Mouse (Mus musculus) limb, embryonic 11.5 days (tissue): ENCODE results near the gene Anapc5. TPM values are rescaled to one million over a fixed set of nuclear protein-coding genes. Genes with fewer than 3 reads are reported as not detected.

Experiments
- ATAC-seq: fragments of 200-750 bp; cut with Nextera tagmentation; 2 replicates; pipeline ENCODE4 v1.8.0; 2017; ENCODE audit warnings: low read depth; ENCODE audit not compliant: insufficient number of reproducible peaks, low FRiP score, low TSS enrichment
- DNase-seq: peaks from one replicate; pipeline ENCODE4 v3.0.0-alpha.2; 2015; ENCODE audit warnings: low spot score
- H3K27ac ChIP-seq: fragments of 300-500 bp; sonication (generic); replicated peaks from 2 replicates; pipeline ENCODE4 v1.5.1; 2014; ENCODE audit warnings: low read depth, mild to moderate bottlenecking, low read length
- H3K27me3 ChIP-seq: fragments of 300-500 bp; sonication (generic); 2 replicates; pipeline ENCODE4 v1.6.1; 2014; ENCODE audit warnings: mild to moderate bottlenecking, low read length, mixed read lengths; ENCODE audit not compliant: control insufficient read depth, insufficient read depth
- H3K36me3 ChIP-seq: fragments of 300-500 bp; sonication (generic); 2 replicates; pipeline ENCODE4 v1.6.1; 2014; ENCODE audit warnings: mild to moderate bottlenecking, low read length, moderate library complexity, mixed read lengths; ENCODE audit not compliant: control insufficient read depth, insufficient read depth
- H3K4me1 ChIP-seq: fragments of 300-500 bp; sonication (generic); 2 replicates; pipeline ENCODE4 v1.6.1; 2014; ENCODE audit warnings: low read length, mixed read lengths; ENCODE audit not compliant: control insufficient read depth, insufficient read depth
- H3K4me2 ChIP-seq: fragments of 300-500 bp; sonication (generic); 2 replicates; pipeline ENCODE4 v1.6.1; 2014; ENCODE audit warnings: low read depth, mild to moderate bottlenecking, moderate library complexity; ENCODE audit not compliant: severe bottlenecking
- H3K4me3 ChIP-seq: fragments of 300-500 bp; sonication (generic); 2 replicates; pipeline ENCODE4 v1.5.1; 2014; ENCODE audit warnings: low read depth, low read length
- H3K9ac ChIP-seq: fragments of 300-500 bp; sonication (generic); 2 replicates; pipeline ENCODE4 v1.6.1; 2014; ENCODE audit warnings: mild to moderate bottlenecking, low read length
- H3K9me3 ChIP-seq: fragments of 300-500 bp; sonication (generic); 2 replicates; pipeline ENCODE4 v1.6.1; 2016; ENCODE audit warnings: low read length; ENCODE audit not compliant: control insufficient read depth
- WGBS: fragments of 180-500 bp; shearing (Covaris S2); extraction: QIAGEN DNeasy Blood & Tissue Kit; methylation state at CpG from one replicate; pipeline ENCODE4 v1.1.7; 2014; 5-methylcytosine and 5-hydroxymethylcytosine counted together
- polyA plus RNA-seq: library from polyadenylated mRNA; unstranded; fragments of >200 nt; fragmentation: Nextera tagmentation; extraction: Ambion mirVana; gene quantifications from 2 replicates; pipeline ENCODE4 v1.2.1, GENCODE M21; 2014

Anapc5 gene
- polyA plus RNA-seq, 1 experiment from 2014 or later: 490 TPM

DNA sequence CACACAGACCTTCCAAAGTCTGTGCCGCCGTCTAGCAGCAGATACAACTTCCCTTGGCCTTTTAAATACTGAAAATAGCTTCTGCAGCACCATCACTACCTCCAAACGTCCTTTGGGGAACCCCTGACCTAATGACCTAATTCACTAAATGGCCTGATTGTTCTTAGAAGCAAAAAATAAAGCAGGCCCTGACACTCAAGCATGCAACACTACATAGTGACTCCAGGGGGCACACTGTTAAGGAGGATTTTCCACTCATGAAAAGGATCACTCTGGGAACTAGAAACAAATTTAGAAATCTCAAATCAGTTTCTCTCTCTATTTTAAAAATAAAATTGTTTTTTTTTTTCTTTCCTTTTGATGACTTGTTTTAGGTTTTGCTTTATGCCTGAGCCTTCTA is 15.6 kb downstream of the Anapc5 start:
- no peak for DNase-seq
- Histone ChIP-seq H3K4me1 (no peaks in the 10 kb centered on the region), H3K36me3 (peaks cover 43% of the 10 kb centered on the region), H3K27ac (no peak overlapping the region), H3K27me3 (no peaks in the 10 kb centered on the region), H3K9ac (no peak overlapping the region), H3K4me2 (no peak overlapping the region), H3K4me3 (no peak overlapping the region), H3K9me3 (no peaks in the 10 kb centered on the region)
- no peak for ATAC-seq
- 71% methylated on average over 3 of the region's 3 CpGs for WGBS

DNA sequence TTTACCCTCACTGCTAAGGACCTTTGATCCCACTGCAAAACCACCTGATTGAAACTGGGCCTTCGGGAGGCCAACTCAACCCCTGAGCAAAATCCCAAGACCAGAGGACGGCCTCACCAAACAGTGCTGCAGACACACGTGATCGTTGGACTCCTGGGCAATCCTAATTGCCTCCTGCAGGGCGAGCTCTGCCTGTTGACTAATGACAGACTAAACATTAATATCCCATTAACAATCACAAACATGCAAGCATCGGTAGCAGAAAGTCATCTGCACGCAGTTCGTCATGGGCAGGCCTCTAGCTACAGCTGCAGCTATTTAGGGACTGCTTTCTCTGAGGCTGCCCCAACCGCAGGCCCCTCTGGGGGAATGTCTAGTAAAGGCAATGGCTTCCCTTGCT is 18.4 kb downstream of the Anapc5 start:
- Histone ChIP-seq H3K9ac (no peak overlapping the region), H3K9me3 (no peaks in the 10 kb centered on the region), H3K36me3 (peaks cover 59% of the 10 kb centered on the region), H3K27ac (no peak overlapping the region), H3K4me3 (no peak overlapping the region), H3K4me1 (no peaks in the 10 kb centered on the region), H3K27me3 (no peaks in the 10 kb centered on the region), H3K4me2 (no peak overlapping the region)
- DNase-seq (no peak), ATAC-seq (no peak)
- 59% methylated on average over 9 of the region's 9 CpGs for WGBS

DNA sequence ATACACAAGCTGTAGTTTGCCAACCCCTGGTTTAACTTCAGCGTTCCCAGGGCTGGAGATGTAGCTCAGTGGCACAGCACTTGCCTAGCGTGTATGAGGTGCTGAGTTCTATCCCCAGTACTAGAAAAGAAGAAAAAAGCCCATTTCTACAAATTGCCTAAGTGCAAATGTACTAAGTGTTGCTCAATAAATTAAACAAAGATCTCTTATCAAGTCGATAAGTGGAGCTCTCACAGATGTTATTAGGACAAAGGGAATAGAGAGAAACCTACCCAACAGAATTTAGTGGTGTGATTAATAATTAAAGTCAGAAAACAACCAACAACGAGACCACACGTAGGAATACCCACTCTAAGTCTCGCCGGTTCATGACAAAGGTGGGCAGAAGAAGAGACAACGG is 19.5 kb downstream of the Anapc5 start:
- Histone ChIP-seq H3K4me1 (no peaks in the 10 kb centered on the region), H3K36me3 (peaks cover 57% of the 10 kb centered on the region), H3K9ac (no peak overlapping the region), H3K27ac (no peak overlapping the region), H3K4me2 (no peak overlapping the region), H3K27me3 (no peaks in the 10 kb centered on the region), H3K9me3 (no peaks in the 10 kb centered on the region), H3K4me3 (no peak overlapping the region)
- 98% methylated on average over 8 of the region's 8 CpGs for WGBS
- DNase-seq (no peak), ATAC-seq (no peak)

DNA sequence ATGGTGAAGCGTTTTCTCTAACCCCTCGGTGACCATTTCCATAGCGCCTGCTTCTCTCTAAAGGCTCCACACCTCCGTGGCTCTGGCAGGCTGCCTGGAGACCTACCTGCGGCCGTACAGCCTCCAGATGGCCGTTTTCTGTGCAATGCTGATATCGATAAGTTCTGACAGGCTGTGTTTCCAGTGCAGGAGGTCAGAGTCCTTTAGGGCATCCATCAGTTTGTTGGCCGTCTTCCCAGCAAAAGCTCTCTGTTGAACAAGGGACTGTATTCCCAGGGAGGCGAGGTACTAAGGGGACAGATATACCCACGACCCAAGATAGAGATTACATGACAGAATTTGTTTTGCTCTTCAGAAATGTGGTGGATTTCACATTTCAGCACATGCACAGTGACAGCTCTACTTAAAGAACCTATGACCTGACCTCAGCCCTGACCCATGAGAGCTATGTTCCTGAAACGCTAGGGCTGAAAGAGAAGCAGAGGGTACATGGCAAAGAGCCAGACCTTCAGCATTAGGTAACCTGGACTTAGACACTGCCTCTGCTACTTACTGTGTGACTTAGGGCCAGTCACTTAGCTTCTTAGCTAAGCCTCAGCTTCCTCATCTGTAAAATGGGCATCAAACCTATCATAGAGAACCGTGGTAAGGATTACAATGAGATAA is 20.7 kb downstream of the Anapc5 start:
- Histone ChIP-seq H3K27ac (no peak overlapping the region), H3K4me3 (no peak overlapping the region), H3K4me1 (no peaks in the 10 kb centered on the region), H3K9me3 (no peaks in the 10 kb centered on the region), H3K4me2 (no peak overlapping the region), H3K9ac (no peak overlapping the region), H3K36me3 (peaks cover 55% of the 10 kb centered on the region), H3K27me3 (no peaks in the 10 kb centered on the region)
- ATAC-seq (no peak), DNase-seq (no peak)
- WGBS: 91% methylated on average over 13 of the region's 13 CpGs

DNA sequence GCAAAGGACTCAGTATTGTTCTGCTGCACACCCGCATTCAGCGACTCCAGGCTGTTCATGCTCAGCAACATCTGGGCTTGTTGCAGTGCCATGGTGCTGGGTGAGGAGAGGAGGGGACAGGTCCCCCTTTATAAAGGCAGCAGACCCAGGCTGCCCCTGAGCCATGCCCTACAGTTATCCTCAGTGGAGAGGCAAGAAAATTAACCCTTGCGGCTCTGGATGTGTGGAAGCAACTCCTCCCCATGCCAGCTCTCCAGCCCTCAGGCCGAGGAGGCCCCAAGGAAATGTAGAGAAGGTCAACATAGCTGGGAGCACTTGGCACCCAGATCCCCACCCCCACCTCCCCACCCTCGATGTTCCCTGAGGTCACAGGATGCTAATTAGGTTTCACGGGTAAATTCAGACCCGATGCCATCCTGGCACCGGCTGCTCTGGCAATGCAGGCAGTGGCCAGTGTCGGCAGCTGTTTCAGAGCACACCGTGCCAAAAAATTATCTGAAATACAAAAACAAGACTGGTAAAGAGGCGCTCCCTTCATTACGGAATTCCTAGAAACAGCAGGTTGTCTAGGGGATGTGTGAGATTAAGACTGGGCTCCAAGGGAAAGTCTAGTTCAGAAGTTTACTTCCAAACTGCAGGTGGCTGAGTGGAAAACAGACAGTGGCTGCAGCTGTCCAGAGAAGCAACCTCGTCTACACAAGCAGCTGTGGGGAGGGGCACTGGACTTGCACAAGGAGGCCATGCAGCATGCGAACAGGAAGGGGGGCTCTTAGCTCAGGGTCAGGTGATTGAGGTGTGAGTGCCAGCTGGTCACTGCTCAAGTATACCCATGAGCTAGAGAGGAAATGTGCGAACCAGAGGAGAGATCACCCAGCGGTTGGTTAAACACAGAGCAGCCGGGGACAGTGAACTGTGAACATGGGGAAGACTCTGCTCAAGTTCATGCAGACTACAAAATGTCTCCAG is 21.5 kb downstream of the Anapc5 start:
- DNase-seq (no peak), ATAC-seq (no peak)
- Histone ChIP-seq H3K9me3 (no peaks in the 10 kb centered on the region), H3K4me1 (no peaks in the 10 kb centered on the region), H3K4me3 (no peak overlapping the region), H3K4me2 (no peak overlapping the region; the same call in 1 of the 2 replicates), H3K36me3 (peaks cover 50% of the 10 kb centered on the region), H3K27me3 (no peaks in the 10 kb centered on the region), H3K27ac (no peak overlapping the region), H3K9ac (no peak overlapping the region)
- 92% methylated on average over 17 of the region's 17 CpGs for WGBS

DNA sequence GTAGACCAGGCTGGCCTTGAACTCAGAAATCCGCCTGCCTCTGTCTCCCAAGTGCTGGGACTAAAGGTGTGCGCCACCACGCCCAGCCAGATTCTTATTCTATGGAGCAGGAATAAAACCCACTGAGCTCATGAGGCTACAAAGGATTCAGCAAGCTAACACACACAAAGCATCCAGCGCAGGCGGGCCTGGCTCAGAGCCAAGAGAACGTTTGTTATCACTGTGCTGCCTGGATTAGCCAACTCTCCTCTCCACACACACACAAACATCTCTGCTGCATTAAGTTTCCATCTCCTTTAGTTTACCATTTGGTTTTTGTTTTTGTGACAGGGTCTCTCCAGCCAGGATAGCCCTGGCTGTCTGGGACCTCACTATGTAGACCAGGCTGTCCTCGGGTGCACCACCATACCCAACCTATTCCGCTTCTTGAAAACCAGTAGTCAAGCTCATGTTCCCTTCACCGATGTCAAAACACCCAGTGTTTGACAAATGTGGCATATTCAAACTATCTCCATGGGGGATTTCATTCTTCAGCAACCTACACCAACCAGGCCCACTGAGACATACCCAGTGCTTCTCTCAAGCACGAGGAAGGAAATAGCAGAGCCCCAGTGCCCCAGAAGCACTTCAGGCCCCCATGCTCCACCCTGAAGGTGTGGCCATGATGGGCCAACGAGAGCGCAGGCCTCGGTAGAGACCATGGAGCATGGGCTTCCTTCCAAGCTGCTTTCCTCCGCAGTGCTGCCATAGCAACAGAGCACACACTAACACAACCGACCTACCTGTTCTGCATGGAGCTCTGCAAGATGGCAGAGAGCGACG is 22.4 kb downstream of the Anapc5 start:
- ATAC-seq (no peak), DNase-seq (no peak)
- Histone ChIP-seq H3K4me2 (no peak overlapping the region; the same call in 1 of the 2 replicates), H3K27me3 (no peaks in the 10 kb centered on the region), H3K27ac (no peak overlapping the region), H3K4me3 (no peak overlapping the region), H3K4me1 (no peaks in the 10 kb centered on the region), H3K9ac (no peak overlapping the region), H3K36me3 (peaks cover 51% of the 10 kb centered on the region), H3K9me3 (no peaks in the 10 kb centered on the region)
- 88% methylated on average over 17 of the region's 17 CpGs for WGBS

DNA sequence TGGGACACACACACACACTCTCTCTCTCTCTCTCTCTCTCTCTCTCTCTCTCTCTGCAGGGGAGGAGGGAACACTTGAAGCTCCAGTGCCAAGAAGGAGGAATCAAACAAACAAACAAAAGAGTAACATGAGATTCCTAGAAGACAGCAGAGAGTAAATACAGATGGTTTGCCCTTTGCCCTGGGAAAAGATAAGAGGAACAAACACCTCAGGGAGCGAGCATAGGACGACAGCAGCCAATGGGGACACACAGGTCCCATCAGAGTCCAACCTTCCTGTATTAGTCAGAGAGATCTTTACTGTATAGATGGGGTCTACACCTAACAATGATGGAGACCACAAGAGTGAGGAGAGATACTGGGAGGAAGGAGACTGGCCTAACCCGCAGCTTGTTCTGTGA is 23.3 kb downstream of the Anapc5 start:
- no peaks in the 10 kb centered on the region for H3K9me3 ChIP-seq
- H3K9ac ChIP-seq: no peak overlapping the region
- H3K4me3 ChIP-seq: no peak overlapping the region
- no peak overlapping the region for H3K27ac ChIP-seq
- H3K4me1 ChIP-seq: no peaks in the 10 kb centered on the region
- H3K4me2 ChIP-seq: no peak overlapping the region
- 88% methylated on average over 3 of the region's 3 CpGs for WGBS
- H3K36me3 ChIP-seq: peaks cover 55% of the 10 kb centered on the region
- DNase-seq (no peak), ATAC-seq (no peak)
- no peaks in the 10 kb centered on the region for H3K27me3 ChIP-seq

DNA sequence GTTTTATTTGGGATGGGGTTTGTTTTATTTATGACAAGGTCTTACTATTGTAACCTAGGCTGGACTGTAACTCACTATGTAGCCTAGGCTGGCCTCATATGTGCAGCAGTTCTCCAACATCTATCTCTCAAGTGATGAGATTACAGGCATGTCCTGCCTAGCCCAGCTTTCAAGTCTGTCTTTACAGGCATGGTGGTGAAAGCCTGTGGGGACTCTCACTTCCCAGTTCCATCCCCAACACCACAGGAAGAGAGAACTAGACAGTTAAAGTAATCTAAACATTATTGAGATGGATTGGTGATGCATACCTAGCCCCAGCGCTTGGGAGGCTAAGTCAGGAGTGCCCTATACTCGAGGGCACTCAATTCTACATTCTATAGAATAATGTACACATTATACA is 32.4 kb downstream of the Anapc5 start:
- DNase-seq: no peak
- WGBS: 87% methylated on average over 2 of the region's 2 CpGs
- H3K9ac ChIP-seq: no peak overlapping the region
- no peak overlapping the region for H3K4me2 ChIP-seq
- no peak for ATAC-seq
- no peak overlapping the region for H3K27ac ChIP-seq
- H3K4me1 ChIP-seq: no peaks in the 10 kb centered on the region
- no peaks in the 10 kb centered on the region for H3K9me3 ChIP-seq
- peaks cover 19% of the 10 kb centered on the region; the same call in 1 of the 2 replicates for H3K36me3 ChIP-seq
- no peaks in the 10 kb centered on the region for H3K27me3 ChIP-seq
- no peak overlapping the region for H3K4me3 ChIP-seq
